Mouse (Mus musculus): ENCODE data around the gene Flywch1.

DNA sequence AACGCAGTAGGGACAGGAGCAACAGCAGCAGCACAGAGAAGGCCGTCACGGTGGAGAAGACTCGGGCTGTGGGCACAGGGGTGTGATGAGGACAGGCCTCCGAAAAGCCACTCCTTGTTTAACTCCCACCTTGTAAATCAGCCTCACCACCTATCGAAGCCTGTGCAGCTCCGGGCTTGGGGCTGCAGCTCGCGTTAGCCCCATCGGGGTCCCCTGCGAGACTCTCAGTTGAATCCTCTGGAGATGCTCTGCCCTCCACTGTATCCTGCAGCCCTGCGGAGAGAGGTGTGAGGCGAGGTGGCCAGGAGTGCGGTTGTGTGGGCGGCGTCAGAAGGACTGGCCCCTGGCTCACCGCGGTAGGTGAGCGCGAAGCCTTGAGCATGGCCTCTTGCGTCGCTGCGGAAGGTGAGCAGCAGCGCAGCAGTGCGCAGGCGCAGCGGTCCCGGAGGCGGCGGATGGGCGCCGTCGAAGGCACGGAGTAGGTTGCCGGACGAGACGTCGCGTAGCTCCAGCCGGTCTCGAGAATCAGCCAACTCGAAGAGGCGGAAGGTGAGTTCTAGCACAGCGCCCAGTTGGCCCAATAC is 29.1 kb downstream of the Flywch1 start:
- TF ChIP-seq CTCF (IDR thresholded peaks at IDR 0.05; ENCODE audit: insufficient read depth, low read depth, low read length) (no peak), POLR2A (IDR thresholded peaks at IDR 0.05; ENCODE audit: insufficient read depth, low read depth, low read length) (no peak)
